Mouse (Mus musculus) cerebellum, adult 2 months (tissue): ENCODE measurements around the gene Zfp62.

ENCODE experiments used
- CTCF ChIP-seq: fragments of 200-500 bp; IDR thresholded peaks from 2 replicates; pipeline ENCODE4 v1.5.1; 2011; ENCODE audit warnings: low read depth, mild to moderate bottlenecking, control low read depth, low read length, moderate library complexity, borderline replicate concordance; ENCODE audit not compliant: insufficient read depth
- POLR2A ChIP-seq: fragments of 200-500 bp; IDR thresholded peaks from 2 replicates; pipeline ENCODE4 v1.6.1; 2011; ENCODE audit warnings: low read length, control low read depth, borderline replicate concordance; ENCODE audit not compliant: insufficient read depth

GRCm38 (mm10) chr11:49186452-49186851 is 16.6 kb upstream of the Zfp62 start:
- TF ChIP-seq POLR2A = no peak
- TF ChIP-seq CTCF = no peak
